Mouse (Mus musculus) embryonic fibroblast, embryonic 13.5 days (primary cell): ENCODE measurements around the gene Pdcd7. TPM values are rescaled to one million over a fixed set of nuclear protein-coding genes. Genes with fewer than 3 reads are reported as not detected.

ENCODE experiments used
- H3K27ac ChIP-seq: 2 replicates; pipeline ENCODE4 v1.5.1; 2012; ENCODE audit warnings: low read length, control low read depth, inconsistent platforms; ENCODE audit not compliant: insufficient read depth
- H3K4me1 ChIP-seq: 2 replicates; pipeline ENCODE4 v1.6.1; 2011; ENCODE audit warnings: low read length; ENCODE audit not compliant: control insufficient read depth, insufficient read depth
- H3K4me3 ChIP-seq: 2 replicates; pipeline ENCODE4 v1.5.1; 2011; ENCODE audit warnings: mild to moderate bottlenecking, control low read depth, low read length; ENCODE audit not compliant: insufficient read depth
- CTCF ChIP-seq: IDR thresholded peaks from 2 replicates; pipeline ENCODE4 v1.5.1; 2011; ENCODE audit warnings: mild to moderate bottlenecking, control low read depth, low read length, moderate library complexity, borderline replicate concordance; ENCODE audit not compliant: insufficient read depth
- POLR2A ChIP-seq: IDR thresholded peaks from 2 replicates; pipeline ENCODE4 v1.6.1; 2011; ENCODE audit warnings: low read depth, mild to moderate bottlenecking, control low read depth, low read length, moderate library complexity
- polyA plus RNA-seq: library from polyadenylated mRNA; stranded (reverse); fragments of >200 nt; gene quantifications from 2 replicates; pipeline ENCODE4 v1.2.4, GENCODE M21; 2011; ENCODE audit warnings: low read depth; ENCODE audit not compliant: missing spikeins, insufficient read length

The Pdcd7 gene
- polyA plus RNA-seq, 1 experiment: 13.1 TPM

- no peak overlapping the region for H3K27ac ChIP-seq
- TF ChIP-seq CTCF (no peak), POLR2A (no peak)
- H3K4me1 ChIP-seq: no peaks in the 10 kb centered on the region
- no peak overlapping the region for H3K4me3 ChIP-seq
These were observed 7.3 kb downstream of the Pdcd7 start for GRCm38 (mm10) chr9:65353251-65353650.

- H3K4me1 ChIP-seq: no peaks in the 10 kb centered on the region
- TF ChIP-seq CTCF (no peak), POLR2A (no peak)
- no peak overlapping the region for H3K4me3 ChIP-seq
- no peak overlapping the region for H3K27ac ChIP-seq
These were observed 10.7 kb downstream of the Pdcd7 start for GRCm38 (mm10) chr9:65356561-65356960.

- Histone ChIP-seq H3K4me3 (no peak overlapping the region), H3K4me1 (no peaks in the 10 kb centered on the region), H3K27ac (no peak overlapping the region)
- no peak for TF ChIP-seq POLR2A
- TF ChIP-seq CTCF: no peak
These were observed 11.1 kb downstream of the Pdcd7 start for GRCm38 (mm10) chr9:65356971-65357370.

GRCm38 (mm10) chr9:65358956-65359480 lies 13.1 kb downstream of the Pdcd7 start:
- H3K4me3 ChIP-seq: no peak overlapping the region
- H3K27ac ChIP-seq: no peak overlapping the region
- H3K4me1 ChIP-seq: no peaks in the 10 kb centered on the region
- TF ChIP-seq CTCF: no peak
- no peak for TF ChIP-seq POLR2A

- H3K4me1 ChIP-seq: no peaks in the 10 kb centered on the region
- H3K4me3 ChIP-seq: no peak within 1 kb of the TSS
- TF ChIP-seq CTCF (no peak), POLR2A (no peak)
- H3K27ac ChIP-seq: no peak within 1 kb of the TSS
These were observed 14.9 kb downstream of the Pdcd7 start, which contains the start of gene Ubap1l for GRCm38 (mm10) chr9:65360641-65361448. Ubap1l (plus strand) TSS chr9:65361041.

GRCm38 (mm10) chr9:65363684-65364083 lies 17.8 kb downstream of the Pdcd7 start:
- Histone ChIP-seq H3K4me1 (no peaks in the 10 kb centered on the region), H3K4me3 (no peak overlapping the region), H3K27ac (no peak overlapping the region)
- TF ChIP-seq POLR2A (no peak), CTCF (no peak)

- H3K4me1 ChIP-seq: no peaks in the 10 kb centered on the region
- no peak overlapping the region for H3K27ac ChIP-seq
- TF ChIP-seq POLR2A (no peak), CTCF (no peak)
- H3K4me3 ChIP-seq: no peak overlapping the region
These were observed 19.8 kb downstream of the Pdcd7 start for GRCm38 (mm10) chr9:65365721-65366120.

- Histone ChIP-seq H3K4me3 (no peak overlapping the region), H3K27ac (no peak overlapping the region), H3K4me1 (no peaks in the 10 kb centered on the region)
- TF ChIP-seq CTCF: no peak
- TF ChIP-seq POLR2A: no peak
These were observed 25.9 kb downstream of the Pdcd7 start for GRCm38 (mm10) chr9:65371756-65372155.

GRCm38 (mm10) chr9:65372449-65372848 lies 26.5 kb downstream of the Pdcd7 start:
- TF ChIP-seq CTCF (no peak), POLR2A (no peak)
- H3K4me3 ChIP-seq: no peak overlapping the region
- no peaks in the 10 kb centered on the region for H3K4me1 ChIP-seq
- H3K27ac ChIP-seq: no peak overlapping the region

- TF ChIP-seq POLR2A: no peak
- no peak for TF ChIP-seq CTCF
- Histone ChIP-seq H3K27ac (no peak overlapping the region), H3K4me3 (no peak overlapping the region), H3K4me1 (no peaks in the 10 kb centered on the region)
These were observed 28.7 kb downstream of the Pdcd7 start for GRCm38 (mm10) chr9:65374468-65375162.
